Mouse (Mus musculus) midbrain, embryonic 14.5 days (tissue): ENCODE results near the gene Mecom. TPM values are rescaled to one million over a fixed set of nuclear protein-coding genes. Genes with fewer than 3 reads are reported as not detected.
A peak's percentile ranks its signal among the peaks of the same experiment; 100 is the strongest.

Experiments used
- ATAC-seq: fragments of 200-750 bp; cut with Nextera tagmentation; 2 replicates; pipeline ENCODE4 v1.8.0; 2017; ENCODE audit warnings: moderate number of reproducible peaks, moderate library complexity; ENCODE audit not compliant: low FRiP score, low TSS enrichment
- DNase-seq: peaks from one replicate; pipeline ENCODE4 v3.0.0-alpha.2; 2015
- H3K27ac ChIP-seq: fragments of 300-500 bp; sonication (generic); replicated peaks from 2 replicates; pipeline ENCODE4 v1.5.1; 2014; ENCODE audit warnings: mild to moderate bottlenecking, low read depth, low read length, moderate library complexity
- H3K27me3 ChIP-seq: fragments of 300-500 bp; sonication (generic); 2 replicates; pipeline ENCODE4 v1.6.1; 2014; ENCODE audit warnings: low read length, control low read depth, mixed read lengths; ENCODE audit not compliant: control insufficient read depth, insufficient read depth
- H3K36me3 ChIP-seq: fragments of 300-500 bp; sonication (generic); 2 replicates; pipeline ENCODE4 v1.6.1; 2014; ENCODE audit warnings: low read length, control low read depth; ENCODE audit not compliant: control insufficient read depth, insufficient read depth
- H3K4me1 ChIP-seq: fragments of 300-500 bp; sonication (generic); 2 replicates; pipeline ENCODE4 v1.6.1; 2014; ENCODE audit warnings: mild to moderate bottlenecking, antibody characterized with exemption, low read length, control low read depth; ENCODE audit not compliant: control insufficient read depth, insufficient read depth
- H3K4me2 ChIP-seq: fragments of 300-500 bp; sonication (generic); 2 replicates; pipeline ENCODE4 v1.6.1; 2014; ENCODE audit warnings: mild to moderate bottlenecking, low read length, moderate library complexity
- H3K4me3 ChIP-seq: fragments of 300-500 bp; sonication (generic); replicated peaks from 2 replicates; pipeline ENCODE4 v1.5.1; 2014; ENCODE audit warnings: low read depth, low read length
- H3K9ac ChIP-seq: fragments of 300-500 bp; sonication (generic); replicated peaks from 2 replicates; pipeline ENCODE4 v1.6.1; 2014; ENCODE audit warnings: mild to moderate bottlenecking, low read length, moderate library complexity
- H3K9me3 ChIP-seq: fragments of 300-500 bp; sonication (generic); 2 replicates; pipeline ENCODE4 v1.6.1; 2016; ENCODE audit warnings: low read length, control low read depth, mixed read lengths; ENCODE audit not compliant: control insufficient read depth
- WGBS: fragments of 180-500 bp; shearing (Covaris S2); extraction: QIAGEN DNeasy Blood & Tissue Kit; methylation state at CpG from one replicate; pipeline ENCODE4 v1.1.7; 2014; 5-methylcytosine and 5-hydroxymethylcytosine counted together
- polyA plus RNA-seq: library from polyadenylated mRNA; unstranded; fragments of >200 nt; fragmentation: Nextera tagmentation; extraction: Ambion mirVana; gene quantifications from 2 replicates; pipeline ENCODE4 v1.2.1, GENCODE M21; 2014

Mecom gene
- polyA plus RNA-seq, 1 experiment from 2014 or later, result 10.1 TPM

DNA sequence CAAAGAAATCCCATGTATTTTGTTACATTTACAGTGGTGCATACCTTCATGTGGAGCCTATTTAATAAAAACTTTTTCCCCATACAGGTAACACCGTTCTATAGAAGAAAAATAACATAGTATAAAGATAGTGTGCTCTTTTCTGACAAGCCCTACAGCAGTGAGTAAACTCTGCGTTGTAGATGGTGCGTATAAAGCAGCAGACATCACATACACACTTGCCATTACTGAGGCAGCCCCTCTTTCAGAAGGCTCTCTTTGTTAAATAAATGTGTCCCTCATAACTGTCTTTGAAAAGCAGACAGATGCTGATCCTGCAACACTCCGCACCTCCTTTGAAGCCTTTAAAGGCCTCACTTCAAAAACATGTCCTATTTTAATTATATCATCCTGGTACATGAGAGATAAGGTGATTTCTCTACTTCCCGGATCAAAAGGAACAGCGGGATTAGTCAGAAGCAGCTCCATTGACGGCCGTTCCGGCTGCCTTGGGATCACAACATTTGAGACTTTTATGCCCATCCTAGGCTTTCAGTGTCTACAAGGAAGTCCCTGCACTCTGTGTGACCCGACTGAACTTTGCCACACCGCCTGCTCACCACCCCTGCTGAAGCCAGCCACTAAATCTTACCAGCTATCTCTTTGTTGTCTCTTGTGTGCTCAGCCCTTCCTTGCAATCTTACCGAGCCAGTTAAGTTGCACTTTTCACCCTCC is 355.4 kb downstream of the Mecom start:
- Histone ChIP-seq H3K4me3 (no peak overlapping the region), H3K9me3 (no peaks in the 10 kb centered on the region), H3K4me1 (no peaks in the 10 kb centered on the region; the same call in 1 of the 2 replicates), H3K27me3 (no peaks in the 10 kb centered on the region), H3K9ac (no peak overlapping the region), H3K27ac (no peak overlapping the region), H3K4me2 (no peak overlapping the region), H3K36me3 (no peaks in the 10 kb centered on the region)
- 27% methylated on average over 12 of the region's 12 CpGs for WGBS
- peak; percentile 14; the same call in 1 of the 2 replicates for ATAC-seq
- peak; percentile 54 for DNase-seq

GRCm38 (mm10) chr3:30189325-30189724 is 358.5 kb downstream of the Mecom start:
- WGBS, result 86% methylated on average over 2 of the region's 2 CpGs
- Histone ChIP-seq H3K27ac (no peak overlapping the region), H3K4me3 (no peak overlapping the region), H3K9ac (no peak overlapping the region), H3K4me1 (no peaks in the 10 kb centered on the region; the same call in 1 of the 2 replicates), H3K27me3 (no peaks in the 10 kb centered on the region), H3K36me3 (no peaks in the 10 kb centered on the region), H3K9me3 (no peaks in the 10 kb centered on the region), H3K4me2 (no peak overlapping the region)
- ATAC-seq (no peak), DNase-seq (no peak)

DNA sequence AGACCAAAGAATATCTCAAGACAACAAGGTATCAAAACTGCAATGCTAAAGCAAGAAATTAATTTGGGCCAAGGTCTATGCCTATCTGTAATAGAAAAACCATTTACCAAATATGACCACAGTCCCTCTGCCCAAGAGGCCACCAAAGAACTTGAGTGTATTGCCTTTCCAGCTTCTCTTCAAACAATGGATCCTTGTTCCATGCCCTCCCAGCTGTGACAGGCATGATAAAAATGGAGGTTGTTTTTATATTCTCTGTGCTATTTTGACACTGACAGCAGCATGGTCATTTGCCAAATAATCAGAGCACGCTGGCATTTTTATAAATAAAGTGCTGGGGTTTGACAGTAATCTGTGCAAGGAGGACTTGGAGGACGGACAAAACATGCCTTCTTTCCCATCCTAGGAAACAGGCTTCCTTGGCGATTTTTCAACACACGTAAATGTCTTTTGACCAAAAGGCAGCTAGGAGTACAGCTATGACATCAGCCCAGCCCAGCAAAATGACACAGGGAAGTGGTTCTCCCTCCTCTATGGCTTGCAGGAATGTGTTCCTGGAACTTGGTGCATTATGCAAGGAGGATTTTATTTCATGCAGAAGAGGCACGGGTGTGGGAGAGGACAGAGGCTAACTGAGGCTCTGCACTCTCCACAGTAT is 359.9 kb downstream of the Mecom start:
- H3K27me3 ChIP-seq, result no peaks in the 10 kb centered on the region
- H3K36me3 ChIP-seq, result no peaks in the 10 kb centered on the region
- ATAC-seq (no peak; the same call in 1 of the 2 replicates), DNase-seq (peak; percentile 51)
- WGBS, result 29% methylated on average over 5 of the region's 5 CpGs
- H3K4me2 ChIP-seq, result no peak overlapping the region
- H3K9me3 ChIP-seq, result no peaks in the 10 kb centered on the region
- no peak overlapping the region for H3K27ac ChIP-seq
- no peak overlapping the region for H3K9ac ChIP-seq
- H3K4me1 ChIP-seq, result no peaks in the 10 kb centered on the region; the same call in 1 of the 2 replicates
- H3K4me3 ChIP-seq, result no peak overlapping the region

- Histone ChIP-seq H3K9ac (no peak overlapping the region), H3K36me3 (no peaks in the 10 kb centered on the region), H3K4me3 (no peak overlapping the region), H3K4me2 (no peak overlapping the region), H3K27ac (no peak overlapping the region), H3K27me3 (no peaks in the 10 kb centered on the region), H3K9me3 (no peaks in the 10 kb centered on the region), H3K4me1 (no peaks in the 10 kb centered on the region)
- 87% methylated on average over 8 of the region's 8 CpGs for WGBS
- ATAC-seq, result no peak
- DNase-seq, result no peak
Observed at GRCm38 (mm10) chr3:30181807-30182481, 365.9 kb downstream of the Mecom start.

- DNase-seq (no peak), ATAC-seq (no peak)
- WGBS, result 97% methylated on average over 5 of the region's 5 CpGs
- no peaks in the 10 kb centered on the region for H3K27me3 ChIP-seq
- H3K27ac ChIP-seq, result no peak overlapping the region
- peaks cover 8% of the 10 kb centered on the region for H3K9me3 ChIP-seq
- H3K36me3 ChIP-seq, result no peaks in the 10 kb centered on the region
- H3K4me1 ChIP-seq, result no peaks in the 10 kb centered on the region
- H3K4me2 ChIP-seq, result no peak overlapping the region
- H3K9ac ChIP-seq, result no peak overlapping the region
- H3K4me3 ChIP-seq, result no peak overlapping the region
Observed at GRCm38 (mm10) chr3:30176615-30177014, 371.2 kb downstream of the Mecom start.

- 89% methylated on average over 3 of the region's 3 CpGs for WGBS
- Histone ChIP-seq H3K9me3 (peaks cover 8% of the 10 kb centered on the region), H3K9ac (no peak overlapping the region), H3K4me3 (no peak overlapping the region), H3K4me1 (no peaks in the 10 kb centered on the region), H3K27ac (no peak overlapping the region), H3K36me3 (no peaks in the 10 kb centered on the region), H3K4me2 (no peak overlapping the region), H3K27me3 (no peaks in the 10 kb centered on the region)
- no peak for DNase-seq
- no peak for ATAC-seq
Observed at GRCm38 (mm10) chr3:30173812-30174211, 374.0 kb downstream of the Mecom start.

DNA sequence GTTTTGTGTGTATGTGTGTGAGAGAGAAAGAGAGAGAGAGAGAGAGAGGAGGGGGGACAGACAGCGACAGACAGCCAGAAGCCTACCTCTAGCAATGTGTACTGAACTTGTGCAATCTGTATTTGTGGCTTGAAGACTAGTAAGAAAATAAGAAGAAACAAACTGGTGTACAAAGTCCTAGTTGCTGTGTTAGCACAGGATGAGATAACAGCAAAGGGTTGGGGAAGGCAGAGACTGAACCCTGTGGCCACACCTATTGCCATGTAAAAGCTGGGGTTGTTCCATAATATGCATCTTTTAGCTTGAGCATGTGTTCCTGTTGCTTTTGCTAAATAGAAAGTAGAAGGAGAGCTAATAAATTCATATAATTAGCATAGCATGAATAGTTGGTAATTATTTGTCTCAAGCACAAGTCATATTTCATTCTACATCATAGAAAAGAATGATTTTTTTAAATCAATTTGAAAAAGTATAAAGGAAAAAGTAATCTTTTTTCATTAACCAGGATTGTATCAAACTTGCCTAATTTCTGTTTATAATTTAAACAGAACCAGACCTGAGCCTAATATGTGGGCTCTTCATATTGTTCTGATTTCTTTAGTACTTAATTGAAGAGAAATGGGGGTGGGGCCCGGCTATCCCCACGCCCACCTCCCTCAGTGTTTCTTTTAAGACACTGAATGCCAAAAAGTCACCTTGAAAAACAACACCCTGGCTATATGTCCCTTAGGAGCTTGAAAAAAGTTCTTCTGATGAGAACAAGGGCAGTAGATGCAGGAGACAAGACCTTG is 379.2 kb downstream of the Mecom start:
- Histone ChIP-seq H3K4me1 (no peaks in the 10 kb centered on the region), H3K9me3 (no peaks in the 10 kb centered on the region), H3K27ac (no peak overlapping the region), H3K4me2 (no peak overlapping the region), H3K9ac (no peak overlapping the region), H3K36me3 (no peaks in the 10 kb centered on the region), H3K27me3 (no peaks in the 10 kb centered on the region), H3K4me3 (no peak overlapping the region)
- ATAC-seq (no peak), DNase-seq (no peak)
- WGBS, result 92% methylated on average over 3 of the region's 3 CpGs

GRCm38 (mm10) chr3:30167027-30167426 is 380.8 kb downstream of the Mecom start:
- 96% methylated on average over 3 of the region's 3 CpGs for WGBS
- Histone ChIP-seq H3K27ac (no peak overlapping the region), H3K9ac (no peak overlapping the region), H3K4me2 (no peak overlapping the region), H3K4me1 (no peaks in the 10 kb centered on the region), H3K9me3 (no peaks in the 10 kb centered on the region), H3K27me3 (no peaks in the 10 kb centered on the region), H3K36me3 (no peaks in the 10 kb centered on the region), H3K4me3 (no peak overlapping the region)
- ATAC-seq (no peak), DNase-seq (no peak)
